Mouse (Mus musculus) limb, embryonic 11.5 days (tissue): ENCODE data around the gene Rad52. TPM values are rescaled to one million over a fixed set of nuclear protein-coding genes. Genes with fewer than 3 reads are reported as not detected.

Experiments used
- polyA plus RNA-seq: library from polyadenylated mRNA; unstranded; fragments of >200 nt; fragmentation: Nextera tagmentation; extraction: Ambion mirVana; gene quantifications from 2 replicates; pipeline ENCODE4 v1.2.1, GENCODE M21; 2014

Gene Rad52
- polyA plus RNA-seq, 1 experiment from 2014 or later = 24.2 TPM

Other genes with a start within 250 kb of the Rad52 start
- gene Erc1, start 54.5 kb upstream of the Rad52 start, polyA plus RNA-seq = 32.5 and 35.4 TPM in 2 replicates
- gene Wnk1, start 136.0 kb downstream of the Rad52 start, polyA plus RNA-seq = 61.5 and 64.6 TPM in 2 replicates
- gene Ninj2, start 190.7 kb downstream of the Rad52 start, polyA plus RNA-seq = not detected in 2 replicates